Mouse (Mus musculus) CD8-positive naive resting alpha-beta T cell, adult 2 months (primary cell): ENCODE results near the gene Il13ra1.

ENCODE experiments used
- DNase-seq, 2 experiments: peaks; one replicate each; pipeline ENCODE4 v3.0.0; 2022; ENCODE audit warnings: low read depth in 2 of 2, low spot score in 2 of 2

The Il13ra1 gene

DNA sequence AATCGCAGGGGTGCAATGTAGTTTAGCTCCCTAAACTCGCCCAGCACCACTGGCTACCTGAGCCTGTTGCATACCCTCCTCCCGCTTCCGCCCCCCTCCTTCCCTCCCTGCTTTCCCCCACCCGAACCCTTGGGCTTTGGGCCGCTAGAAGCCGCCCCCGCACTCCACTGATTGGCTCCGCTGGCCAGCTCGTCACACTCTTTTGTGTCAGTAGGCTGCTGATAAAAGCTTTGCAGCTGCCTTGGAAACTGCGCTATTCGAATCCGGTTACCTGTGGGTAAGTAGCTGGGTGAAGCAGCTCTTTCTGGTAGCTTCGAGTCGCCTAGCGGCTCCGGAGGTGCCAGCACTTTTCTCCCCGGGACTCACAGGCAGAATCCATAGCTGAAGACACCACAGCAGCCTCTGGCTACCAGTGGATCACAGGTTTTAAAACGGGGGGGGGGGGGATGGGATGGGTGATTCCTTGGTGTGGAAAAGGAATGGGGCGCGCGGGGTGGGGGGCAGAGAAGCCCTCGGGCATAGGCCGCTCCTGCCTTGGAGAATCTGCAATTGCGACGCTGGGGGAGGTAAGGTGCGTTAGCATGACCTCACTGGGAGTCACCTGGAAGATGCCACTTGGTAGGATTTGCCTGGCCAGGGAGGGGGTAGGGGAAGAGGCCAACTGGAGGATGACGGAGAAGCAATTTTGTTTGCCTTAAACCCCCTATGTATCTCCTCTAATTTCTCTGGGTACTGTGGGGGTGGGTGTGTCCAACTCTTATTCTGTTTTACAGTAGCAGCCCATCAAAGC lies 84.0 kb downstream of the Il13ra1 start, which contains the start of gene Zcchc12:
Gene Zcchc12, plus strand, starts transcription at position 169 of the 790 bp plus-strand sequence.
- DNase-seq: peak; percentile 7 to 9

DNA sequence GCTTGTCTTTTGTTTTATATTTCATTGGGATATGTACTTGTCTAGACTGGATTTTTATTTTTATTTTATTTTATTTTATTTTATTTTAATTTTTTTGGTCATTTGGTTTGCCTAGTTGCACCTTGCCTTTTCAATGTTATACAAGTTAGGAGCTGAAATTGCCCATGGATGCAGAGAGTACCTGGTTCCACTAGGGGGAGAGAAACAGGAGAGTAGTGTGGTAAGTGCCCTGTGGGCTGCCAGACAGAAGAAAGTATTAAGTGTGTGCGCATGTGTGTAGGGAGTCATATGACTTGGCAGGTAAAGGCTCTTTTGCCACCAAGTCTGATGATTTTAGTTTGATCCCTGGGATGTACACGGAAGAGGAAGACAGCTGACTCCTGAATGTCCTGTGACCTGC lies 97.6 kb downstream of the Il13ra1 start:
- no peak for DNase-seq

DNA sequence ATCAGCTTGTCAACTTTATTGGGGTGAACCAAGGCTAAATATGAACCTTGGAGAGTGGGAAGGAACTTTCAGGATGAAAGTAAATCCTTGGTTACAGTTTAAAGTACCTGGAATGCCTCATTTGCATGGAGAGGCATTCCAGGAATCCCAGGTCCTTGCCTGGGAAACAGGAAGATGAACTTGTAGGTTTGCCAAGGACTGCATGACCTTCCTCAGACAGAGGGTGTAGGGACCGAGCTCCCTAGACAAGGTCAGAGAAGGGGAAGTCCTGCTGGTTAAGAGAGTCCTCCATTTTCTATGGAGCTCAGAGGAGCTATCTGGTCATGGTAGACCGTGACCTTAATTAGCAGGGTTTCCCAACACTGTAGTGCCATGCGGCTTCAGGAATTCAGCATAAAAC lies 99.3 kb downstream of the Il13ra1 start:
- no peak for DNase-seq
